Mouse (Mus musculus): Measurements from ENCODE around the gene Hmga1b. TPM values are rescaled to one million over a fixed set of nuclear protein-coding genes. Genes with fewer than 3 reads are reported as not detected.

The Hmga1b gene
- polyA plus RNA-seq, 1 experiment = 1.9 TPM

GRCm38 (mm10) chr11:120723509-120723908, 39.1 kb upstream of the Hmga1b start:
- TF ChIP-seq CTCF (IDR thresholded peaks at IDR 0.05; ENCODE audit: borderline replicate concordance, extremely low read depth, insufficient read depth, insufficient read length) (no peak), POLR2A (IDR thresholded peaks at IDR 0.05; ENCODE audit: borderline replicate concordance, extremely low read depth, insufficient read depth, insufficient read length, poor library complexity, severe bottlenecking) (no peak)
- no peak for DNase-seq (ENCODE audit: low read depth)

GRCm38 (mm10) chr11:120726243-120727168, 36.1 kb upstream of the Hmga1b start:
- DNase-seq (ENCODE audit: low read depth) = no peak
- TF ChIP-seq CTCF (IDR thresholded peaks at IDR 0.05; ENCODE audit: borderline replicate concordance, extremely low read depth, insufficient read depth, insufficient read length) (no peak), POLR2A (IDR thresholded peaks at IDR 0.05; ENCODE audit: borderline replicate concordance, extremely low read depth, insufficient read depth, insufficient read length, poor library complexity, severe bottlenecking) (no peak)

- TF ChIP-seq POLR2A (IDR thresholded peaks at IDR 0.05; ENCODE audit: borderline replicate concordance, extremely low read depth, insufficient read depth, insufficient read length, poor library complexity, severe bottlenecking) (no peak), CTCF (IDR thresholded peaks at IDR 0.05; ENCODE audit: borderline replicate concordance, extremely low read depth, insufficient read depth, insufficient read length) (peak; percentile 24; the same call in 1 of the 2 replicates)
- DNase-seq (ENCODE audit: low read depth) = peak; percentile 89
These were observed 35.4 kb upstream of the Hmga1b start, which contains the start of gene Dcxr for GRCm38 (mm10) chr11:120727169-120727527. Dcxr (minus strand) TSS chr11:120727281.

- TF ChIP-seq POLR2A (IDR thresholded peaks at IDR 0.05; ENCODE audit: borderline replicate concordance, extremely low read depth, insufficient read depth, insufficient read length, poor library complexity, severe bottlenecking) (no peak), CTCF (IDR thresholded peaks at IDR 0.05; ENCODE audit: borderline replicate concordance, extremely low read depth, insufficient read depth, insufficient read length) (no peak)
- no peak for DNase-seq (ENCODE audit: low read depth)
These were observed 35.0 kb upstream of the Hmga1b start for GRCm38 (mm10) chr11:120727564-120727963.

- TF ChIP-seq POLR2A (IDR thresholded peaks at IDR 0.05; ENCODE audit: borderline replicate concordance, extremely low read depth, insufficient read depth, insufficient read length, poor library complexity, severe bottlenecking) = no peak
- no peak for DNase-seq (ENCODE audit: low read depth)
These were observed 33.9 kb upstream of the Hmga1b start for GRCm38 (mm10) chr11:120728530-120729240.

GRCm38 (mm10) chr11:120729432-120730050, 33.1 kb upstream of the Hmga1b start:
- DNase-seq (ENCODE audit: low read depth) = peak; percentile 64

GRCm38 (mm10) chr11:120730331-120730870, 32.2 kb upstream of the Hmga1b start:
- TF ChIP-seq CTCF (IDR thresholded peaks at IDR 0.05; ENCODE audit: borderline replicate concordance, extremely low read depth, insufficient read depth, insufficient read length) (no peak), POLR2A (IDR thresholded peaks at IDR 0.05; ENCODE audit: borderline replicate concordance, extremely low read depth, insufficient read depth, insufficient read length, poor library complexity, severe bottlenecking) (no peak)
- no peak for DNase-seq (ENCODE audit: low read depth)

- TF ChIP-seq POLR2A (IDR thresholded peaks at IDR 0.05; ENCODE audit: borderline replicate concordance, extremely low read depth, insufficient read depth, insufficient read length, poor library complexity, severe bottlenecking) (no peak), CTCF (IDR thresholded peaks at IDR 0.05; ENCODE audit: borderline replicate concordance, extremely low read depth, insufficient read depth, insufficient read length) (no peak)
- DNase-seq (ENCODE audit: low read depth) = no peak
These were observed 31.2 kb upstream of the Hmga1b start for GRCm38 (mm10) chr11:120731395-120731794.

GRCm38 (mm10) chr11:120731858-120732680, 30.5 kb upstream of the Hmga1b start, which contains the start of gene Cbr2:
Cbr2 (minus strand) TSS chr11:120732114.
- TF ChIP-seq CTCF (IDR thresholded peaks at IDR 0.05; ENCODE audit: borderline replicate concordance, extremely low read depth, insufficient read depth, insufficient read length) = no peak
- no peak for TF ChIP-seq POLR2A (IDR thresholded peaks at IDR 0.05; ENCODE audit: borderline replicate concordance, extremely low read depth, insufficient read depth, insufficient read length, poor library complexity, severe bottlenecking)
- DNase-seq (ENCODE audit: low read depth) = no peak

GRCm38 (mm10) chr11:120733521-120733920, 29.1 kb upstream of the Hmga1b start:
- peak; percentile 16 for DNase-seq (ENCODE audit: low read depth)
- no peak for TF ChIP-seq POLR2A (IDR thresholded peaks at IDR 0.05; ENCODE audit: borderline replicate concordance, extremely low read depth, insufficient read depth, insufficient read length, poor library complexity, severe bottlenecking)
- TF ChIP-seq CTCF (IDR thresholded peaks at IDR 0.05; ENCODE audit: borderline replicate concordance, extremely low read depth, insufficient read depth, insufficient read length) = no peak
